Mouse (Mus musculus) thymus, postnatal 10 days (tissue): ENCODE results near the gene Prkab2.

Source experiments
- DNase-seq, 2 experiments: peaks; one replicate each; pipeline ENCODE4 v3.0.0; 2021; ENCODE audit warnings: low spot score in 2 of 2

Gene Prkab2

DNA sequence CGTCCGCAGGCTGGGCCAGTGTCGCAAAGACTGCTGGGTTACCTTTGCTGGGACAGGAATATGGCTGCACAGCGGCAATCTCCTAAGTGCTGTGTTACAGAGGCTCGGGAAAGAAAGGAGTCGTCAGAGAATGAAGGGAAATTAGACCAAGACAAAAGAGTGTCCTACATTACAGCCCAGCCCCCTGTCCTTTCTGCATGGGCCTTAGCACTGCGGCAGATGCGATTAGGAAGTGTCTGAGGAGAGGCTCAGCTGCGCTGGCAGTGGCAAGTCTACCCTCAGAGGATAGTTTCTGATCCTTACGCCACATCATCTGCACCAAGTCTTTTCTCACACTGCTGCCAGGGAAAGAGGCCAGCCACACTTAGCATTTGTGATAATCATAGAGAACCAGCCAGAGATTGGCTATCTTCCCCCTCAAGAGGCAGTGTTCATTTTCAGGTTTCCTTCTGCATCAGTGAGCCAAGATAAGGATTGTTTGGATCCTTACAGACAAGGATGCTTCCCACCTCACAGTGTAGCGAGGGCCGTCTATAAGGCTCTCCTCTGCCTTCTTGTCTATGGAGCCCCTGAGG, 33.5 kb downstream of the Prkab2 start:
- no peak for DNase-seq

DNA sequence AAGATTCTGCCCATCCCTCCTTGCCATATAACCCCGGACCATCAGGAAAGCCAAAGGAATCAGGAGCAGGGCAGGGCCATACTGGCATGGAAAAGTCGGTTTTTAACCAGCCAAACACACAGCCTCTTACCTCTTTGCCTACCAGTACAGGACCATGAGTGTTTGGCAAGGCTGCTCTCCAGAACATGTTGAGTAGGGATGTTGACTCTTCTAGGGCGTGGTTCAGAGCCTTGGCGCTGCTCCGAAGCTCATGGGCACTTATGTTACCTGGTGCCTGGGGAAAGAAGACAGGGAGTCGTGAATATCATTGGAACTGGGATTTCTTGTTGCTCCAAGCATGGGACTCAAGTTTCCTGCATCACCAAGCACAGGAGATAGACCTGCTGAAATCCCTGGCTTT, 35.8 kb downstream of the Prkab2 start:
- DNase-seq = no peak

DNA sequence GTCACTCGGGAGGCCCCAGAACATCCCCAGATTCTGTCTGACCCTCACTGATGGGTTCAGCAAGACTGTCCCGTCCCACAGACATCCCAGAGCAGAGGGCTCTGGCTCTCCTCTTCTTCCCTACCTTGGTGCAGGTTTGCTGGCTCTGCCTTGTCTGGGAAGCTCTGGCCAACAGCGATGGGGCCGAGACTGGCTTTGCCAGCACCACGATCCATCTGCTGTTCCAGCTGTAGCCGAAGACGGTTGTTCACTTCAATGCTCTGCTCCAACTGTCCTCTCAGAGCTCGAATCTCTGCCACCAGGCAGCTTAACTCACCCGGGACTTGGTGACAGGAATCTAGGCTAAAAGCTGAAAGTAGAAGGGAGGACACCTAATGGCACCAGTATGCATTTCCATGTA, 38.9 kb downstream of the Prkab2 start:
- no peak for DNase-seq

DNA sequence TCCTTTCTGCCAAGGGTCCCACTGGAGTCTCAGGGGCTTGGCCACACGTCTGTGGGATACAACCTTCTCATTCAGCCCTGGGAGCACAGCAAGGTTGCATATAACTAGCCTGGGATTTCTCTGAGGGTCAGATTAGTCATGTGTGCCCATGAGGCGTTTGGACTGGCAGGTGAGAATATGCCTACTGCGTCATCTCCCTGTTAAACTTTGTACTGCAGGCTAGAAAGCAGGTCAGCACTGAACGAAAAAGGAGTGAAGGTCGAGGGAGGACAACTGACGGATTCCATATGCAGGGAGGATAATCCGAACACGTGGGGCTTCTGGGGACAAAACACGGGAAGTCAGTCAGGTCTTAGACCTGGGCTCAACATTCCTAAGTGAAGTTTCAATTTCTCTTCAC, 39.3 kb downstream of the Prkab2 start:
- no peak for DNase-seq

DNA sequence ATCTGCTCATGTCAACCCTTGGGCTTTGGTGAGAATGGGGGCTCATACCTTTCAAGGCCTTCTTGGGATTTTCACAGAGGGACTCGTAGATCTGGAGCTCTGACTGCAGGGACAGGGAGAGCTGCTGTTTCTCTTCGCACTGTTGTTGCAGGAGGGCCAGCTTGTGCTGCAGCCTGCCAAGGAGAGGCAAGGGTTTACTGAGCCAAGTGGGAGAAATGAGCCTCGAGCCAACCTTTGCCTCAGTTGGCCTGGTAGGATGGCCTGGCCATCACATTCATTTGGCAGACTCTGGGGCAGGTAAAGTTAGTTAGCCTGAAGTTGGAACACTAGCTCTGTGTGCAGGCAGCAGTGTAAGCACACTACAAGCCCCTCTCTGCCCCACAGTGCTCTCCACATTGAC, 41.1 kb downstream of the Prkab2 start:
- DNase-seq = no peak

DNA sequence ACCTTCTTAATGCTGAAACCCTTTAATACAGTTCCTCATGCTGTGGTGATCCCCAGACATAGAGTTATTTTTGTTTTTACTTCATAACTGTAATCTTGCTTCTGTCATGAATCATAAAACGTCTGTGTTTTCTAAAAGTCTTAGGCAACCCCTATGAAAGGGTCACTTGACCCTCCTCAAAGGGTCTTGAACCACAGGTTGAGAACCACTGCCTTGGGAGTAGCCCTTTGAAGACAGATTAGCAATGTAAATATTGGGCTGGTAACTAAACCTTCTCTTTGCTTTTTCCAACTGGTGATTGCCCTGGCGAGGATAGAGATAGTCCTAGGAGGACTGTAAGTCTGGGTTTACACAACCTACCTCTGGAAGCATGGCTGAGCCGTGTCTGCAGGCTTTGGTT, 43.2 kb downstream of the Prkab2 start:
- DNase-seq = no peak

DNA sequence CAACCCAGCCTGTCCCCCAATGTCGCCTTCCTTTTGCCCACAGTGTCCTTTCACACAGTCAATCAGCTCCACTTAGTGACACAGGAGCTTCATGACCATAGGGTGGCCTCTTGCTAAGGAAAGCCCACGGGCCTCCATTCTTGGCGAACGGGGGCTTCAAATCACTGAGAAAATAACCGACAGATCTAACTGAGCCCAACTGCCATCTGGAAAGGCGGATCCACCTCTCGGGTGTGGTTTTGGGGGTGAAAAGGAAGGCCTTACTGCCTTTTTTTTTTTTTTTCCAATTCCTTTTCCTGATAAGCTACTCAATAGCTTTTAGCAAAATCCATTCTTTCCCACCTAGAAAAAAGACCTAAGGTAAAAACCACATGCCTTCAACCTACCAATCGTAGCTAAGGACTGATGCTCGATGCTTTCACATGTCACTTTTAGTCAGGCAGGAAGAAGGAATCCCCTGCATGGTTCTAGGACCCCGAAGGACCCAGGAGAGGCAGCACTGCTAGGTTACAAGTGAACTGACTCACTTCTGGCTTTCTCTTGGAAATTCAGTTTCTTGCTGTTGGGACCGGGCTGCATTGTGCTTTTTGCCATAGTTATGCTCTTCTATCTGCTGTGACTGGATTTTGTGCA, 44.6 kb downstream of the Prkab2 start:
- DNase-seq = no peak

DNA sequence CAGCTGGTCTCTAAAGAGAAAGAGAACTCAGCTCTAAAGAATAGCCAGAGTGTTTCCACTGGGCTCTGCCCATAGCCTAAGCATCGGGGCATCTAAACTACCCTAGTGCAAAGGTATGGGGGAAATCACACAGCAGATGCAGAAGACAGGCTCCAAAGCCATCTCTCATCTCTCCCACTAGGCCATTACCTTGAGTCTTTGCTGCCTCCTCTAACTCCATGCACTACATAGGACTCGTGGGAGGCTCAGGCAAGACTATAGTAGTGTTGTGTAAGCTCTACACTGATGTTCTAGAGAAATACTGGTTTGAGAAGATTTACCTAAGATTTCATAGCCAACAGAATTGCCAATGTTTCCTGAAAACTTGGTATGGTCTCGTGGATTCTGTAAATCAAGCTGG, 47.5 kb downstream of the Prkab2 start:
- no peak for DNase-seq

- DNase-seq = no peak
Measured at GRCm38 (mm10) chr3:97706561-97706960, 48.6 kb downstream of the Prkab2 start.

GRCm38 (mm10) chr3:97710134-97710533, 52.1 kb downstream of the Prkab2 start:
- no peak for DNase-seq

DNA sequence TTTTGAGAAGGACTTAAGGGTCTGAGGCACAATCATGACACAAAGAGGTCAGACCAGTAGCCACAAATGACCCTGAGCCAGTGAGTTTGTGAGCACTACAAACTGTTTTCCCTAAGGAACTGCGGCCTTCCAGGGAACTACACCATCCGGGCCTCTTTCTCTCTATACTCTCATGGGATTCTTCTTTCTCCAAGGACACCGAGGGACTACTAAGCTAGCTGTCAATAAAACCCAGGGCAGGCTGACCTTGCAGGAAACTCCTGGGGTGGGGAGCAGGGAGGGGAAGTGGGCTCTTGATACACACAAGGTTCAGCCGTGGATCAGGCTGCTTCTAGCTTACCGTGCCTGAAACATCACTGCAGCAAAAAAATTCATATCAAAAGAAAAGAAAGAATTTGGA, 52.9 kb downstream of the Prkab2 start:
- DNase-seq = no peak

- DNase-seq = no peak
Measured at GRCm38 (mm10) chr3:97715922-97716321, 57.9 kb downstream of the Prkab2 start.

DNA sequence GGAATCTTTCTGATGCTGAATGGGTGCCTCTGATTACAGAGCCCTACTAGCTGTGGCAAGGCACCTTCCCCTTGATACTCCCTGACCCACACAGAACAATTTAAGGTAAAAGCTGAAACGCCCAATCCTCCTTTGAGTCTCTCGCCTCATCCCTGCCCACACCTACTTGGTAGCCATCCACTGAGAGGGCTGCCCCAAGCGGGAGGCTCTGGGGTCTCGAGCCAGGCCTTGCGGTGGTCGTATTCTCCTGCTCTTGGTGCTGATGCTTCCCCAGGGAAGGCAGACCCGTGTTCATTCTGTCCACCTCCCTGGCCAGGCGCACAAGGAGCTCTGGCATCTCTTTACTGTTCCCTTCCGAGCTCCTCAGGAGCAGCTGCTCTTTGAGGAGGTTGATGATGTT, 61.1 kb downstream of the Prkab2 start:
- DNase-seq = no peak
